Mouse (Mus musculus): ENCODE measurements at regions not wholly inside any gene's neighbourhood (a gene's known extent, or its start where the extent isn't known, plus 50 kb on each side); places are given as distances from the start of the nearest gene placed in this dataset.

- no peak for DNase-seq (ENCODE audit: low read depth, low spot score)
These were observed 146.3 kb upstream of the Vstm2b start for GRCm38 (mm10) chr7:40751779-40752178.

DNA sequence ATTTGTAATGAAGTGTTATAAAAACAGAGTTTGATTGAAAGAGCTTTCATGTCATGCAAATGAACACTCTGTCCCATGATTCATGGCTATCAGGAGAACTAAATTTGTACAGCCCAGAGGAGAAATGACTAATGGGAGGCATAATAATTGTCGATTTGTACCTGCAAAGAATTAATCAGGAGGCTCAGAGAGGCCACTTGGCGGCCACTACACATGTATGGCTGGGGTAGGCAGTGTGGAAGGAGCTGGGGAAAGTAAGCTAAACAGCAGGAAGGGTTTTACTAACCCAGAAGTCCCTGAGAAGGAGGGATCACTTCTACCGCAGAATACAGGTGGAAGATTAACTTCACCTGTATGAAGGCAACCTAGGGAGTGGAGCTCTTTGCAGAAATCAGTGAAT lies 145.9 kb upstream of the Vstm2b start:
- DNase-seq (ENCODE audit: low read depth, low spot score): no peak

DNA sequence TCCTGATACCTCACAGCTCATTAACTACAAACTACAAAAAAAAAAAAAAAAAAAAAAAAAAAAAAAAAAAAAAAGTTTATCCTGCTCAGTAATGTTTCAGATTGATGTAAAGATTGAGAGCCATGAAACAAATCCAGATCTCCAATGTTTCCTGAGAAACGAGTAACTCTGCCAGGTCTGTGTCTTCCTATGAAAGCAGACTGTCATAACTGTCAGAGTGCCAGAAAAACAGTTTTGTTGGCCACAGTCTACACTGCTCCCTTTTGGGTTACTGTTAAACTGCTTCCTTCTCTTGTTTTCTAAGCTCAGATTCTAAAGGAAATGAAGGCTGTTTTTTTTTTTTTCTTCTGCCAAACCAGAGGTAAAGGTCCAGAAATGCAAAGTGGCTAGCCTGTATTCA lies 144.6 kb upstream of the Vstm2b start:
- no peak for DNase-seq (ENCODE audit: low read depth, low spot score)

- peak; percentile 14 for DNase-seq (ENCODE audit: low read depth, low spot score)
These were observed 135.6 kb upstream of the Vstm2b start for GRCm38 (mm10) chr7:40762520-40762919.

GRCm38 (mm10) chr7:40766142-40766541 lies 132.0 kb upstream of the Vstm2b start:
- no peak for DNase-seq (ENCODE audit: low read depth, low spot score)

DNA sequence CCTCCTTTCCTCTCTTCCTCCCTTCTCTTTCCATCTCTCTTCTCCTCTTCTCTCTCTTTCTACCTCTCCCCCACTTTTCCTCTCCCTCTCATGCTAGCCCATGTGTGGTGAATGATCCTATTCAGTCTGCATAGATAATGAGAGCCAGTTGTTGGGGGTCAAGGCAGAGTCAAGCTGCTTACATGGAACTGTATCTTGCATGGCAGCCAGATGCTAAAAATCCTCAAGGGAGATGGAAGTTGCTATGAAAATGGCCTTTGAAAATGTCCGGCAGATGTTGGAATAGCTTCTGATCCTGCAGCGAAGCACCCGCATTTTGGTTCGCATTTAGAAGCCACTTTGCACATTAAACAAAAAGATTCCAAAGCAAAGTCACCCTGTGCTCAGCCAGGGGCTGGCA lies 121.9 kb upstream of the Vstm2b start:
- no peak for DNase-seq (ENCODE audit: low read depth, low spot score)

- no peak for DNase-seq (ENCODE audit: low read depth, low spot score)
These were observed 113.2 kb upstream of the Vstm2b start for GRCm38 (mm10) chr7:40784906-40785305.

- DNase-seq (ENCODE audit: low read depth, low spot score): no peak
These were observed 111.4 kb upstream of the Vstm2b start for GRCm38 (mm10) chr7:40786758-40787157.

- no peak for DNase-seq (ENCODE audit: low read depth, low spot score)
These were observed 109.6 kb upstream of the Vstm2b start for GRCm38 (mm10) chr7:40788486-40788885.

DNA sequence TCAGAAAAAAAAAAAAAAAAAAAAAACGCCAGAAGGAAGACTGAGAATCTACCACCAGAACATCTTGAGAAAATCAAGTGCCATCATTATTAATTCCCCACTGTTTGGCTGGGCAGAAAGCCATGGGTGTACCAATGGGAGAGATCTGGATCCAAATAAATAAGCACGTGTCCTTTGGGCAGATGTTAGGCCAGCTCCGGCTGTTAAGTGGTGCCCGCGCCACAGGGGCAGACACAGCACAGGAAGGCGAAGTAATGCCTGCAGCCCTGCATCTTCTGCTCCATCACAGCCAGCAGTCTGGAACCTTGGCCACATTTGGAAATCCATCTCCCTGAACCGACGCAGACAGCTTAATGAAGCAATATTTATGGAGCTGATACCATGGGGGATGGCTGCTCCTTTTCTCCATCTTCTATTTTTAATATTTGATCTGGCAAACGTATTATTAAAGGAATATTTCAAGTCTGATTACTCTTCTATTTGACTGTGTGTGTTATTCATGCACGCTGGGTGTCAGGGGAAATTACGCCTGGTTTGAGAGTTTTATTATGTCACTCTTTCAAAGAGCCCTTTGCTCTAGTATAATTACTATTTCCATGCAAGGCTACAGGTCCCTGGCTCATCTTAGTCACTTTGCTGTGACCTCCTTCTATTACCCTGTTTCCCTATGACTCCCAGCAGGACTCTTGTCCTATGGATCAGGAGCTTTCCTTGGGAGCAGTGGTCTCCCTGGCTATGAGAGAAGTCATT lies 103.5 kb upstream of the Vstm2b start:
- DNase-seq (ENCODE audit: low read depth, low spot score): no peak

- no peak for DNase-seq (ENCODE audit: low read depth, low spot score)
These were observed 98.3 kb upstream of the Vstm2b start for GRCm38 (mm10) chr7:40799794-40800193.

DNA sequence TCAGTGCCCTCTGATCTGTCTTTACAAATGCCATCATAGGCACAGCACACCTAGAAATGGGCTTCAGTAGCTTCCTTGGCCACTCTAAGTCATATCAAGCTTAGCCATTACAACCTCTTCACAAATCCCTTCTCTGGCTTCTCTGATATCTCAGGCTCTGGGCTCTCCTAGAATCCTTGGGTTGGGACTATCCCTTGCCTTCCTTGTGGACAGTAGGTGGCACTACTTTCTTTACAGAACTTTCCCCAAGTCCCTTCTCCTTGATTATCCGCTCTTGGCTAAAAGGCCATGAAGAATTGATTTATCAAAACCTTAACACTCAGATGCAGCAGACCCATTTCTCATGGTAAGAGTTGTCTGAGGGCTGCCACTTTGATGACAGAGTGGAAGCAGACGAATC lies 96.8 kb upstream of the Vstm2b start:
- DNase-seq (ENCODE audit: low read depth, low spot score): no peak

GRCm38 (mm10) chr7:40805211-40805610 lies 92.9 kb upstream of the Vstm2b start:
- no peak for DNase-seq (ENCODE audit: low read depth, low spot score)

DNA sequence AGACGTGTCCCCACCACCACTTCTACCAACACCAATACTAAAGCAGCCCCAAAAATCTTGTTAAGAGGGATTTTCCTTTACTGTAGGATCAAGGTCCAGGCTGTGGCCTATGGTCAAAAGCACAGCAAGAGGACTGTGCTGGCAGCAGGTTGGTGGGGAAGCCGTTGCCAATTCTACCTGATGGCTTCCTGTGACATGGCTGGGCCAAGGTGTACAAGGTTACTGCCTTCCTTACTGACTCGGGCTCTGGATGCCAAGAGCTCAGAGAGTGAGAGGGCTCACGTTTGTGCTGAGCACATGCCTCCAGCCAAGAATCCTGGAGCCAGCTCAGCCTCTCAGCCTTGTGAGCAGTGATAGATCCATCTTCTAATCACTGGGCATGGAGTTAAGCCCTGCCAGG lies 92.3 kb upstream of the Vstm2b start:
- DNase-seq (ENCODE audit: low read depth, low spot score): no peak

GRCm38 (mm10) chr7:40812952-40813351 lies 85.2 kb upstream of the Vstm2b start:
- DNase-seq (ENCODE audit: low read depth, low spot score): no peak

GRCm38 (mm10) chr7:40825141-40825742 lies 72.9 kb upstream of the Vstm2b start:
- DNase-seq (ENCODE audit: low read depth, low spot score): no peak

DNA sequence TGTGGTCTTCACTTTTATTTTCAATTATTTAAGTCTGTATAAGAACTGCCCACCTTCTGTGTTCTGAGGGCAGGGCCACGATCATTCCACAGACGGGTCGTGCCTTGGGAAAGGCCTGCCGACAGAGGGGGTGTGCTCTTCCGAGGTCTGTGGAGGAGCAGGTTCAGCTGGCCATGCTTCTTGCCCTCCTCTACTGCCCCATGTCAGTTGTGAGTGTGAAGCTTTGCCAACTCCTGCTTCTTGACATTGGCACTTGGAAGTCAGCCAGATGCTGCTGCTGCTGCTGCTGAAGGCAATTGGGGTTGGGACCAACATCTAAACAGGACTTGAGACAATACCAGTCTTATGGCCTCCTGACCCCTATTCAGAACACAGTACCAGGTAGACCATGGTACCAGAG lies 68.6 kb upstream of the Vstm2b start:
- no peak for DNase-seq (ENCODE audit: low read depth, low spot score)

DNA sequence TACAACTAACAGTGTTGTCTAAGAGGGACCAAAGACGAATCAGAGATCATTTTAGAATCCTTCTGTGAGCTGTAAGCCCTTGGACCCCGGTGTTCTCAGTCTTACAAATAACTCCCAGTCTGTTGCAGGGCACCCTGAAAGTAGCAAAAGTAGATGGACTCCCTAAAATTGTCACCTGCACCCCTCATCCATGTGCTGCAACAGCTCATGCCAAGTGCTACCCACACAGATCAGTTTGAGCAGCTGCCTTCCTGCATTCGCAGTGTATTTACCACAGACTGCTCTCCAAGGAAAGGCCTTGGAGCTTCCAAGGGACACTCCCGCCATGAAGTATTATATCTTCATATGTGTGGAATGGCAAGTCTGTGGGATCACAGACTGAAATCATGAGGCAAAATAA lies 66.5 kb upstream of the Vstm2b start:
- no peak for DNase-seq (ENCODE audit: low read depth, low spot score)

GRCm38 (mm10) chr7:40842344-40842992 lies 55.7 kb upstream of the Vstm2b start:
- no peak for DNase-seq (ENCODE audit: low read depth, low spot score)

DNA sequence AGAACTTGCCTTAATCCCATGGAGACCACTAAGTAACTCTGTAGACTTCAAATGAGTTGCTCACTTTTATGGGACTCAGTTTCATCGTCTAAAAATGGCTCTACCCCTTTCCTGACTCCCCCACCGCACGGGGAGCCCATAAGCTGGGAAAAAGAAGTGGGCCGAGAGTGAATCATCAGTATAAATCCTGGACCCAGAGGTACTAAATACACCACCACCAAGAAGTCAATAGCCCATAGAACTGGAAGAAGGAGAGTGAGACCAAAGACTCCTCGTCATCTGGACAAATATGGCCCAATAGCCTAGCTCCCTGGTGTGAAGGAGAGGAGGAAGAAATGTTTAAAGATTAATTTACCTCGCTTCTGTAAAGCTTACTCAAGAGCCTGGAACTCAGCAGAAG lies 51.6 kb upstream of the Vstm2b start:
- DNase-seq (ENCODE audit: low read depth, low spot score): no peak
